Mouse (Mus musculus) urinary bladder, postnatal 4 days (tissue): ENCODE measurements at regions not wholly inside any gene's neighbourhood (a gene's known extent, or its start where the extent isn't known, plus 50 kb on each side); places are given as distances from the start of the nearest gene placed in this dataset.
A peak's percentile ranks its signal among the peaks of the same experiment; 100 is the strongest.

Source experiments
- DNase-seq, 2 experiments: peaks; one replicate each; pipeline ENCODE4 v3.0.0; 2021 to 2022; ENCODE audit warnings: low spot score in 2 of 2

DNA sequence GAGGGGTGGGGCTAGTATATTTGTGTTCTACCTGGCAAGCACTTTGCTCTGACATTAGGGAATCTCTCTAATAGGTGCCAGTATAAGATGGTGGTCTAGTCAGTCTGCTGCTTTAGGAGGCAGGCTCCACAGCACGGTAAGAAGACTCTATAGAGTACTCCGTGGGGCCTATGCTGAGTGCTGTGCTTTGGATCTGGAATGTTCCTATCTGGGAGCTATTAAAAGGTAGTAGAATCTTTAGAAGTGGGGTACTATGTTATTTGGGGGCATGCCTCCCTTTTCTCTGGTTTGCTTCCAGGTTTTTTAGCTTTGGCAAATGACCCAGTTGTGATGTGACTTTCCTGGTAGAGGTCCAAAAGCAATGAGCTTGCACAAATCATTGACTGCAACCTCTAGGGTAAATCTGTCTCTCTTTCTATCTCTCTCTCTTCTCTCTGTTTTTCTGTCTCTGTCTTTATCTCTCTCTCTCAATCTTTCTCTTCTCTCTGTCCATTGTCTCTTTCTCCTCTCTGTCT, 208.6 kb upstream of the Camk1g start:
- DNase-seq, result no peak

DNA sequence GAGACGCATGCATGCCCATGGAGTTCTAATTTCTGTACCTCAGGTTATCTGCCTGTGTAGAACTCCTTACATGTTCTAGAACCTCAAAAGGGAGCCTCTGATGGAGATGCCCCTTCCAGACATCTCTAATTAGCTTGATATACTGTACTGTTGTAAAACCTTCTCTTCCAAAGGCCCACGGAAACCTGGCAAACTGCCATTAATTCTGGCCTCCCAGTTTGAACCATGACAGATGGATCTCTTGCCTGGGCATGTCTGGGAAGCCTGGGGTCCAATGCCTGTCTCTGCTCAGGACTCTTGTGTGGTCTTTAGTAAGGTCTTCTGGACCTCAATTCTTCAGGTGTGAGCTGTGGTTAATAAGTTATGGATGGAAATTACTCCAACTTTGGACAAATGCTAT, 207.7 kb upstream of the Camk1g start:
- DNase-seq, result no peak

DNA sequence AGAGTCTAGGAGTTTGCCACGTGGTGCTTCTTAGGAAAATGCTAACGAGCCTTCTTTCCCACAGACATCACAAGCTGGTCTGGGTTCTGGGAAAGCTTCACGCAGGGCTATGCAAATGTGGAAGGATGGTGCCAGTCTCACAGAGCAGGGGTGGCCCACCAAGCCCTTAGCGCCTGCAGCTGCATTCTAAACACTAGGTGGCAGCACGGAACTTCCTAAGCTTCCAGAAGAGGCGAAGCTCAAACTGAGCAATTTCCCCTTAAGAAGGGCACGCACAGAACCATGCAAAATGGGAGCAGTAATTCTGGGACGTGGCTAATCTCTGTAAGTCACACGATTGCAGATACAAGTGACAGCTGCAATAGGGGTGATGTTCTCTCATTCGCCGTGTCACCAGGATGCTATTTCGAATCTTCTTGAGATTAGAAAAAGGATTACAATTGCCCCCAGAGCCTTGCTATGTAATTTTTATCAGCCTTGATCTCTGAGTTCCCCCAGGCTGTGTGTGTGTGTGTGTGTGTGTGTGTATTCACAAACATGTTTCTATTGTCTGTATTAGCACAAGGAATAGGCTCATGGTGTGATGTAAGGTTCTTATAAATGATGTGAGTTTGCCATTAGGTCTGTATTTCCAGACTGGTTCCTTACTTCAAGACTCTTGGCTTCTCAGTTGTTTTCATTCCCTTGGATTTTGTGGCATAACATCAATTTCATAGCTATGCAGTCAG, 206.1 kb upstream of the Camk1g start:
- DNase-seq, result peak; percentile 56 to 68

- DNase-seq, result no peak
Measured at GRCm38 (mm10) chr1:193572827-193573226, 202.7 kb upstream of the Camk1g start.

DNA sequence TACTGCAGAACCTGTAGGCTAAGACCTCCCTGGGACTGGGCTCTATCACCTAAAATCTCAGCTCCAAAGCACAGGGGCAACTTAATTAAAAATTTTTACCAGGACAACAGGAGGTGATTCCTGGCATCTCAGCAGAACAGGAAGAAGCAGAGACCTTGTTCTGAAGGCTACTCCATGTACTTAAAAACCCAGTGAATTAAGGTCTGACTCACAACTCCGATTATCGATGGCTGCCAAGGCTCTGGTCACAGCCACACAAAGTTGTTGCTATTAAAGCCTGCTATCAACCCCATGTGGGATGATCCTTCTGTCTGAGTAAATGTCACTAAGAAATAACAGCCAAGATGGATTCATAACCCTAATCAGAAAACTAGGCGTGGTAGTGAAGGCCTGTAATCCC, 202.3 kb upstream of the Camk1g start:
- no peak for DNase-seq

DNA sequence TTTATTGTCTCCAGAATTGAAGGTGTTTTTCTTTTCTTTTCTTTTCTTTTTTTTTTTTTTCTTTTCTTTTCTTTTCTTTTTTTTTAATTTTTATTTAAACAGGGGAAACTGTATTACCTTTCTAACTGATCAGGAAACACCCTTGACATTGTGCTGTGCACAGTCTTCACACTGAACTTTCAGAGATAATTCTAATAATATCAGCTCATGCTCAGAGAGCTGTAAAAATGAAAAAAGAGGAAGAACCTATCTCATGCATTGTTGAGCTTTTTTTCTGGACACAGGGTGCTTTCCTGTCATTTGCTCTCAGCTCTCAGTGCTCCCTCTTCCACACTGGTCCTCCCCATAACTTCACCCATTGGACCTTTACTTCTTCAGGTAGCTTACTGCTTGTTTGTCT, 201.0 kb upstream of the Camk1g start:
- DNase-seq, result no peak

DNA sequence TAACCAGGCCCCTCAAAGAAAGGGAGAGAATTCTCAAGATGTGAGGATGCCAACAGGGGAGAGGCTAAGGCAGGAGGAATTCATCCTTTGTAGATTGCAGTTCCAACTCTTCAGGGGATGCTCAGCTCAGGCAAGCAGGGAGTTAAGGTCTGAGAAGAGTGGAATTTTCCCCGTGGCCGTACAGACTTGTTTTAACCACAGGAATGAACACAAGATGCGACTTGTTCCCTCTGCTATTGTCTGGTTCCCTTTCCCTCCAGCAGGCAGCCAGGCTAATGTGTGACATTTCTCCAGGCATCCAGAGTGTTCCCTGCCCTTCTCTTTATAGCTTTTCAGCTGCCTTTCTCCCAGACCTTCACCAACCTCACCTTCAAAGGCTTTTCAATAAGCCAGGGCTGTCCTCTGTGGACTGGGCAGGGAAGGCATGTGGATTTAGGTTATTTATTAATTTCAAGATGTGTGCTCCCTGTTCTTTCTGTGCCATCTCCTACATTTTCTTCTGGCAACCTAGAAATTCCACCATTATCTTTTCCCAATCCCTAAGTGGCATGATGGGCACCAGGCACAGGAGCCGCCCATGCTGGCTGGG, 198.6 kb upstream of the Camk1g start:
- DNase-seq, result peak in 1 of 2 experiments; percentile 26

DNA sequence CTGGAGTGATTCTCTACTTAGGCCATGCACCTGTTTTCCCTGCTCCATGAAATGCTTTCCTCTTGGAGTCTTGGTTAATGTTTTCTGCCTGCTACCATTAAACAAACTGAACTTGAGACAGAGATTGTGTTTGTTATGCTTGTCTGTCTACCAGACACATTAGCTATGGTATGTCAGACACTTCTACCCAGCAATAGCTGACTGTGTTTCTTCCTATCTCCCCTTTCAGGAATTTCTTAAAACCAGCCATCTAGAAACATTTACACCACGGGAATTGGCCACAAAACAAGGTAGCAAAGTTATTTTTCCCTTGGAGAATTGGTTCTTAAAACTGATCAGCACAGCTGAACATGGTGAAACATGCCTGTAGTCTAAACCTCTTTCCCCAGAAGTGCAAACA, 197.1 kb upstream of the Camk1g start:
- no peak for DNase-seq

DNA sequence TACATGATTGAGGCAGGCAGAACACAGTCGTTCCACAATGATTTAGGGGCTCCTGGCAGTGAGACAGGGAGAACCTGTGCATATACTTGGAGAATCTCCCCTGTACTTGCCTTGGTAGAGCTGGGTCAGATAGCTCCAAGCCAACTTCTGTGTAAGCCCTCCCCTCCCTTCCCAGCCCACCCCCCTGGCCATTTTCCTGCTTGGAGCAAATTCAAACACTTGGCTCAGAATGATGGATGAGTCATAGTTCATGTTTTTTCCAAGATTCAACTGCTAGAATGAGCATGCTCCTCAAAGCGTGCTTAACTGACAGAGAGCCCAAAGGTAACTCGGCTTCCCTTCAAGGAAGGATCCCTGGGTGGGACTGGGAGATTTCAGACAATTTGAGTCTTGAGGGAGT, 194.1 kb upstream of the Camk1g start:
- DNase-seq, result no peak

DNA sequence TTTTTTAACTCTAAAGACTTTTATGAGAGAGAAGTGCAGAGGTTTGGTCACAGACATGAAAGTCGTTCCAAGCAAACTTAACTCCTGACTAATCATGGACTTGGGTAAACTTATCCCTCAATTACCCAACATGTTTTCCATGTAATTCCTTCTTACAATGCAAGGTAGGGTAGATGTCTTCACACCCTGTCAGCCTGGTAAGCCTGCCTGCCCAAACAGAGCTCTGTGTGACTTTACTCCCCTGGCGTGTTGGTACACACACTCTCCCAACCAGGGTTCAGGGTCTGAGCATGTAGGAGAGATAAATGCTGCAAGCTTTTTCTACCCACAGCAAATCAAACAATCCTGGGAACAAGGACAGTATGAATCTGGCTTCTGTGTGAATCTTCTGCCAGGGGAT, 192.1 kb upstream of the Camk1g start:
- DNase-seq, result no peak

GRCm38 (mm10) chr1:193558122-193558521, 188.0 kb upstream of the Camk1g start:
- no peak for DNase-seq

- no peak for DNase-seq
Measured at GRCm38 (mm10) chr1:193554731-193555130, 184.6 kb upstream of the Camk1g start.

DNA sequence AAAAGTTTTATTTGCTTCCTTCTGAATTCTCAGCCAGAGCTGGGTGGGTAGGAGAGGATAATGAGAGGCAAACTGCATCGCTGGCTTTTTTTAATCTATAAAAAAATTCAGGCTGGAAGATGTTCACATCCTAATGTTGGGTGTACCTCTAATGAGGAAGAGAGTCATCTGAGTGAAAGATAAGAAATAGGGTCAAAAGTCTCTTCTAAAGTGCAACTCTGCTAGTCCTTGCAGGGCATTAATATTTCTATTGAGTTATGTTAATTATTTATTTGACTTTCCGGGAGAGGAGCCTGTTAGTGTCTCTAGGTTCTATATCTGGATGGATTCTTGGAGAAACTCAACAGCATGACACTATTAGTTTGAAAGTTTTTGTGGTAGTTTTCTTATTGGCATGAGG, 182.2 kb upstream of the Camk1g start:
- DNase-seq, result no peak

- DNase-seq, result no peak
Measured at GRCm38 (mm10) chr1:193551340-193551739, 181.2 kb upstream of the Camk1g start.

DNA sequence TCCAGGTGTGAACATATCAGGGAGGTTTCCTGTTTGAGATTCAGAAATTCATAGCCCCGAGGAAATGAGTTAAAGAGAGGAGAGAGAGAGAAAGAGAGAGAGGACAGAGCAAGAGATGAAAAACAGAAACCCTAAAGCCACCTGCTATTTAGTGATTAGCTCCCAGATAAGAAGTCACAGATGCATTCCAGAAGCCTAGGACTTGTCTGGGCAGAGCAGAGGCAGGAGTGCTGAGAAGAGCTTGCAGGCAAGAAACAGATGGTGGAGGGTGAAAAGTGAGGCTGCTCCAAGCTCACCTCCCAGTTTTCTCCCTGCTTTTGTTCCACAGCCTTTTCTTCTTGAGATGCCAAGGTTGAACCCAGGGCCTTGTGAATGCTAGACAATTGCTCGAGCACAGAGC, 180.7 kb upstream of the Camk1g start:
- no peak for DNase-seq

DNA sequence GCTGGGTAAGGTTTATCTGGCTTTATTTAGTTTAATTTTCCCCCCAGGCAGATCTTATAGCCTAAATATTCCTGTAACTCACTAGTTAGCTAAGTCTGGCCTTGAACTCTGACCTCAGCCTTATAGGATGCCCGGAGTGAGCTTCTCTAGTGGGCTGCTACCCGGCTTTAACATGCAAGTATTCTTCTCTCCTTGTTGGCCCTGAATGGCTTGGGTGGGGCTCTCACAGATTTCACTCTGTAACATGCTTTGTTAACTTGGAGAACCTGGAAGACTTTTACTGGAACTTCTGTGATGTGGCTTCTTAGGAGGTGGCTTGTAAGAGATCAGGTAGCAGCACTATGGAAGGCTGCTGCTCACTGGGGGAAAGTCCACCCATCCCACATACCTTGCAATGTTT, 177.3 kb upstream of the Camk1g start:
- DNase-seq, result no peak

- DNase-seq, result no peak
Measured at GRCm38 (mm10) chr1:193546044-193546432, 175.9 kb upstream of the Camk1g start.

GRCm38 (mm10) chr1:193545406-193546043, 175.4 kb upstream of the Camk1g start:
- DNase-seq, result no peak

GRCm38 (mm10) chr1:193544804-193545203, 174.7 kb upstream of the Camk1g start:
- DNase-seq, result no peak

DNA sequence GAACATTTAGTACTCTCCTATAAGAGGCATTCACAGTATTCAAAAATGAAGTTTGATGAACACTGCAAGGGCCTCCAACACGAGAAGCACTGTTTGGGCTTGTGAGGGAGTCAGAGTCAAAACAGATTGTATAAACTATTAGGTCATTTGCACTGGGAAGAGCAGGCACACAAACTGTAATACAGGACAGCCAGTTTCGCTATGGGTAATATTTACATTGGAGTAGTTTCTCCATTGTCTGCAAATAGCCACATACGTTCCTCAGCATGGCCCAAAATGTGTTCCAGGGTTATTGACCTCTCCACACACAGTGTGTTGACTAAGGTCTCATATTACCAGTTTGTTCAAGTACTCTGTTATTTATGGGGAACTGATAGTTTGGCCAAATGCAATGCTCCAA, 173.7 kb upstream of the Camk1g start:
- no peak for DNase-seq

DNA sequence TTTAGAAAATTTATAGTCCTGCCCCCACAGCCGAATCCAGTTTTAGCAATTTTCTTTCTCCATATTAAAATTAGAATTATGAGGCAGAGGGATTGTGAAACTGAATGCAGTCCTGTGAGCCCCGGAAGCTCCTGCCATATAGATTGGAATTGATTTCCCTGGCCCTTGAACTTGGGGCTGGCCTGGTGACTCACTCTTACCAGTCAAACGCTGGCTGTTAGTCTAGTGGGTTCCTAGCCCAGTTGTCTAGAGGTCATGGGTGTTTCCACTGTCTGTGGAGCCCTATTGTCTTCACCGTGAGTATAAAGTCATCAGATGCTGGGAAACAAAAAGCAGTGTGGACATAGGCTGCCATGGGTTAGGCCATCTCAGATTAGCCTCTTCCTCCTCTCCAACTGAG, 173.2 kb upstream of the Camk1g start:
- DNase-seq, result no peak

- DNase-seq, result no peak
Measured at GRCm38 (mm10) chr1:193541934-193542580, 172.0 kb upstream of the Camk1g start.

DNA sequence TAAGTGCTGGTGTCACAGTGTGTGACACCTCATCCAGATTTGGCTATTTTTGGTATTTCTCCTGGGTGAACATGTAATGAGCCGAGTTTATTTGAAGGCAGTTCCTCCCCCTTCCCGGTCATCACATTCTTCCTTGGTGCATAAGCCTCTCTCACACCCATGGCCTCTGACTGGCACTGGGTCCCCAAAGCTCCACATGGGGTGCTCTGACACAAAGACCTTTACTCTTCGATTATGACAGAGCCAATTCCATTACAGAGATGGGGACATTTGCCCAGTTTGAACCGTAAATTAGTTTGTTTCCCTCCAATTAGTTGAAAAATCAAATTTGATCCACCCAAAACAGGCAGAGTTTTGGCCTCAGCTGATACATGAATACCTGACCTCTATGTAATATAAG, 171.2 kb upstream of the Camk1g start:
- DNase-seq, result no peak
